In the genomic region with DNA sequence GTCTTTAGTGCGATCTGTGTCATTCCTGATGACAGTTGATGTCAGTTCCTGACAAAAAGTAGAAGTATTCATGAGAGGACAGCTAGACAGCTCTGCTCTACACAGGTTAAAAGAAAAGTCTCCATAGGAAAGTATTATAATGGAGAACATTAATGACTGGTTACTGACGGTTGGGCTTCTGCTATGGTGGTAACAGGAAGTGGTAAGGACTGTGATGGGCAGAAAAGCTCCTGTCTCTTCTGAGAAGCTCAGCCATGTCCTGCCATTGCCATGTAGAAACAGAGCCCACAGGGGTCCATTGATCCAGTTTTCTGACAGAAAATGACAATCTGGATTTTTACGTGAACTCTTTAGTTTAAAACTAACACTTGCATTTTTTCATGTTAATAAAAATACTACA, we compare ENCODE assay signal across 11 mouse cellular contexts. TPM values are rescaled to one million over a fixed set of nuclear protein-coding genes. Genes with fewer than 3 reads are reported as not detected.
A peak's percentile ranks its signal among the peaks of the same experiment; 100 is the strongest.
DNase-seq lines count a peak whose midpoint lies in the region; ATAC-seq lines count a peak whose summit lies in the region.
"Had no signal": no experiment of that assay in that cellular context is flagged by ENCODE, and none has a peak within 500 bp of the region (broad histone marks: within the 10 kb centered on the region; RNA-seq: fewer than 3 reads in every experiment).

No protein-coding gene starts in this region.

- peak; percentile 67 for DNase-seq in 416B (ENCODE audit: low read depth)
- no peak for DNase-seq in adrenal gland, postnatal 10 days
- DNase-seq in spleen, adult 18-20 months: no peak
- DNase-seq in frontal cortex, adult 2 months (ENCODE audit: extremely low spot score in 1 of 2, low spot score in 1 of 2): no peak

- ATAC-seq in activated CD4-positive, CD25-positive, alpha-beta regulatory T cell, adult 4 months: peak; percentile 36
- ATAC-seq in granulocyte monocyte progenitor cell, adult 5-6 weeks (replicated peaks; ENCODE audit: poor library complexity, severe bottlenecking): peak; percentile 71
- ATAC-seq in inflammation-experienced regulatory T-cells, adult 6 months: peak; percentile 46
- no peak for ATAC-seq in monocyte, adult 5-6 weeks (replicated peaks; ENCODE audit: insufficient number of reproducible peaks, low FRiP score, low TSS enrichment, poor library complexity, severe bottlenecking)
- ATAC-seq: forebrain, embryonic 14.5 days; forebrain, embryonic 16.5 days; Patski had no signal

RNA-seq across cellular contexts. Expression of a gene that starts 21.4 kb away (rescaled TPM):
- 10 to 100 TPM; 33.4 to 43.5 TPM for polyA plus RNA-seq in activated CD4-positive, CD25-positive, alpha-beta regulatory T cell, adult 4 months (2017; shearing (Covaris generic))
- total RNA-seq in granulocyte monocyte progenitor cell, adult 5-6 weeks (2014; fragmentation: Nextera tagmentation): 50.6 and 60.5 TPM in 2 replicates
- 63.0 and 65.9 TPM in 2 replicates for total RNA-seq in granulocyte monocyte progenitor cell, adult 5-6 weeks (2017)
- polyA plus RNA-seq in inflammation-experienced regulatory T-cells, adult 6 months (2017; shearing (Covaris generic)): 10 to 100 TPM; 29.2 to 58.1 (median 53.5) TPM
- 10 to 100 TPM; 30.2 to 42.4 TPM for total RNA-seq in adrenal gland, postnatal 10 days (2021)
- 48.0 to 86.5 TPM (median 52.3 TPM) in 3 replicates for total RNA-seq in monocyte, adult 5-6 weeks (2017)
- 35.8 and 41.8 TPM in 2 replicates for polyA plus RNA-seq in frontal cortex, adult 2 months (2012; rRNA removed)
